8 mouse cellular contexts compared by ENCODE assay signal in the genomic region with DNA sequence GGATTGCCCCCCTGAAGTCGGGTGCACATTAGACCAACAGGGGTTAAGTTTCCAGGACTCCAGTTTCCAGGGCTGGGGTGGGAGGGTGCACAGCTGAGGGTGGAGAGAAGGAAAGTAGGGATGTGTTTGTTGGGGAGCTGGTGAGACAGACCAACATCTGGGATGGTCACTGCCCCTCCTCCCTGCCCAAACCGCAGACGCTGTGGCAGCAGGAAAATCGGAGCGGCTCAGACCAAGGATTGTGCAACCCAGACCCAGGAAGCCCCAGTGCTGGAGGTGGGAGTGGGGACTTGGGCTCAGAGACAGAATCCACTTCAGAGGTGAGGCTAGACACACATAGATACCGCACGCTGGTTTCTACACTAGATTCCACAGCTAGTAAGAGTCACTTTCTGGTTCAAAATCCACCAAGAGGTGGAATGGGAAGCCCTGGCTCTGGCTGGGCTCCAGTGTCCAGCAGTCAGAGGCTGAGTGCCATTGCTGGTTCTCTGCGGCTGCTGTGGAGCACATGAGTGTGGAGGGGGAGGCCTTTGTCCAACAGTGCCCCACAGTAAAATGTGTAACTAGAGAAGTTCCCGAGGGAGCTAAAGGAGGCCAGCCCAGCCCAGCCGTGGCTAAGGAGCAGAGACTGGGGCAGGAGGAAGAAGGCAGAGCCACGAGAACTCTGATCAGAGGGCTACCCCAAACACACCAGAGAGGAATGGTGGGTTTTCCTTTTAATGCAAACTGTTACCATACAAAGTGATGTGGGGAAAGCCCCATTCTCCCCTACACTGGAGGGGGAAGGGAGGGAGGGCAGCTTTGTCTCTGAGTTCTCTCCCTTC. TPM values are rescaled to one million over a fixed set of nuclear protein-coding genes. Genes with fewer than 3 reads are reported as not detected.
DNase-seq lines count a peak whose midpoint lies in the region; ATAC-seq lines count a peak whose summit lies in the region.

No protein-coding gene starts in this region.

- WGBS in kidney, embryonic 16.5 days, result 7% methylated on average over 11 of the region's 11 CpGs

- ATAC-seq in kidney, embryonic 16.5 days (ENCODE audit: low FRiP score, low TSS enrichment), result peak; percentile 14; the same call in 1 of the 2 replicates
- peak; percentile 13; the same call in 1 of the 2 replicates for ATAC-seq in megakaryocyte, adult 5-6 weeks (ENCODE audit: poor library complexity, severe bottlenecking)
- no peak for ATAC-seq in erythroblast, adult 5-6 weeks (replicated peaks; ENCODE audit: low FRiP score, poor library complexity, severe bottlenecking)

- no peaks in the 10 kb centered on the region for H3K9me3 ChIP-seq in kidney, embryonic 16.5 days (ENCODE audit: low read length)

- H3K4me2 ChIP-seq in kidney, embryonic 16.5 days (replicated peaks; ENCODE audit: low read depth, low read length), result peak overlapping the region; percentile 55

- no peaks in the 10 kb centered on the region for H3K36me3 ChIP-seq in kidney, embryonic 16.5 days (ENCODE audit: insufficient read depth, low read length)

- peak; percentile 74 for DNase-seq in Muller cell, postnatal 12 days (ENCODE audit: inconsistent ontology term)
- peak; percentile 71 for DNase-seq in embryo, embryonic 9.5 days (ENCODE audit: extremely low spot score)
- peak; percentile 55 for DNase-seq in heart, adult 8-10 months (ENCODE audit: low spot score)
- DNase-seq in thymus, adult 18-20 months, result no peak
- no peak for DNase-seq in right cerebral cortex, postnatal 14 days

- peak overlapping the region; percentile 59 for H3K9ac ChIP-seq in kidney, embryonic 16.5 days (replicated peaks; ENCODE audit: low read length)

- H3K4me1 ChIP-seq in kidney, embryonic 16.5 days (ENCODE audit: insufficient read depth, low read length), result peaks cover 46% of the 10 kb centered on the region

- peak overlapping the region; percentile 27 for H3K4me3 ChIP-seq in kidney, embryonic 16.5 days (ENCODE audit: low read length)

- H3K27ac ChIP-seq in kidney, embryonic 16.5 days (ENCODE audit: low read length), result peak overlapping the region; percentile 85

- H3K27me3 ChIP-seq in kidney, embryonic 16.5 days (ENCODE audit: insufficient read depth, low read length), result no peaks in the 10 kb centered on the region

RNA-seq across cellular contexts. Expression of a gene that starts 2.9 kb away (rescaled TPM):
- total RNA-seq in heart, adult 8-10 months (2022), result 1 to 10 TPM; 4.4 to 5.2 (median 5.0) TPM
- polyA plus RNA-seq in kidney, embryonic 16.5 days (2015; fragmentation: Nextera tagmentation; extraction: Ambion mirVana), result 62.0 and 63.8 TPM in 2 replicates
- 0.25 and 1.3 TPM in 2 replicates for total RNA-seq in megakaryocyte, adult 5-6 weeks (2015)
- 0.57 and 0.59 TPM in 2 replicates for total RNA-seq in megakaryocyte, adult 5-6 weeks (2017)
- 1.9 and 4.0 TPM in 2 replicates for total RNA-seq in erythroblast, adult 5-6 weeks (2015; ENCODE audit: low replicate concordance)
- 1.8 and 2.2 TPM in 2 replicates for total RNA-seq in erythroblast, adult 5-6 weeks (2017; ENCODE audit: low replicate concordance)

RNA-seq across cellular contexts. Expression of a gene that starts 4.3 kb away (rescaled TPM):
- total RNA-seq in heart, adult 8-10 months (2022), result not detected
- not detected in 2 replicates for polyA plus RNA-seq in kidney, embryonic 16.5 days (2015; fragmentation: Nextera tagmentation; extraction: Ambion mirVana)
- not detected in 2 replicates for total RNA-seq in megakaryocyte, adult 5-6 weeks (2015)
- total RNA-seq in megakaryocyte, adult 5-6 weeks (2017), result not detected in 2 replicates
- not detected in 2 replicates for total RNA-seq in erythroblast, adult 5-6 weeks (2015; ENCODE audit: low replicate concordance)
- not detected in 2 replicates for total RNA-seq in erythroblast, adult 5-6 weeks (2017; ENCODE audit: low replicate concordance)

RNA-seq across cellular contexts. Expression of a gene that starts 56.5 kb away (rescaled TPM):
- 100 to 1,000 TPM in 1 of 4 experiments, 10 to 100 TPM in 3; 83.0 to 105 (median 93.9) TPM for total RNA-seq in heart, adult 8-10 months (2022)
- 10.3 and 11.3 TPM in 2 replicates for polyA plus RNA-seq in kidney, embryonic 16.5 days (2015; fragmentation: Nextera tagmentation; extraction: Ambion mirVana)
- total RNA-seq in megakaryocyte, adult 5-6 weeks (2015), result 287 and 324 TPM in 2 replicates
- total RNA-seq in megakaryocyte, adult 5-6 weeks (2017), result 142 and 182 TPM in 2 replicates
- 491 and 663 TPM in 2 replicates for total RNA-seq in erythroblast, adult 5-6 weeks (2015; ENCODE audit: low replicate concordance)
- 744 and 752 TPM in 2 replicates for total RNA-seq in erythroblast, adult 5-6 weeks (2017; ENCODE audit: low replicate concordance)

Comparison
In these comparisons a context has a peak if more than half of its experiments do, and no peak if none do; other contexts are left out.
1. DNase-seq: peak in Muller cell, postnatal 12 days (single experiment), embryo, embryonic 9.5 days (single experiment) and heart, adult 8-10 months (single experiment); none in thymus, adult 18-20 months (0 of 2) and right cerebral cortex, postnatal 14 days (single experiment).